Mouse (Mus musculus): Measurements from ENCODE around the gene Gorasp1.

Gene Gorasp1

GRCm38 (mm10) chr9:119925120-119925657 lies 12.2 kb downstream of the Gorasp1 start:
- no peak for DNase-seq

- DNase-seq: no peak
These were observed 13.9 kb downstream of the Gorasp1 start for GRCm38 (mm10) chr9:119923462-119923861.

- no peak for DNase-seq
These were observed 17.5 kb downstream of the Gorasp1 start for GRCm38 (mm10) chr9:119919858-119920257.

GRCm38 (mm10) chr9:119913087-119913838 lies 24.1 kb downstream of the Gorasp1 start:
- DNase-seq: no peak

- no peak for DNase-seq
These were observed 27.4 kb downstream of the Gorasp1 start for GRCm38 (mm10) chr9:119909931-119910330.

- no peak for DNase-seq
These were observed 28.7 kb downstream of the Gorasp1 start for GRCm38 (mm10) chr9:119908708-119909107.

GRCm38 (mm10) chr9:119902410-119903151 lies 34.8 kb downstream of the Gorasp1 start:
- DNase-seq: no peak

GRCm38 (mm10) chr9:119899446-119899845 lies 37.9 kb downstream of the Gorasp1 start:
- DNase-seq: no peak

- DNase-seq: peak; percentile 48 to 51
These were observed 42.2 kb downstream of the Gorasp1 start for GRCm38 (mm10) chr9:119895040-119895721.

- DNase-seq: peak; percentile 96 to 98
These were observed 42.9 kb downstream of the Gorasp1 start, which contains the start of gene Wdr48 for GRCm38 (mm10) chr9:119894339-119895009. Wdr48 (plus strand) TSS chr9:119894878.

GRCm38 (mm10) chr9:119893881-119894280 lies 43.5 kb downstream of the Gorasp1 start:
- DNase-seq: no peak

GRCm38 (mm10) chr9:119890692-119891091 lies 46.7 kb downstream of the Gorasp1 start:
- no peak for DNase-seq

- DNase-seq: no peak
These were observed 47.9 kb downstream of the Gorasp1 start for GRCm38 (mm10) chr9:119889446-119889845.

GRCm38 (mm10) chr9:119888843-119889246 lies 48.5 kb downstream of the Gorasp1 start:
- no peak for DNase-seq

- no peak for DNase-seq
These were observed 50.0 kb downstream of the Gorasp1 start for GRCm38 (mm10) chr9:119887144-119887901.
